Mouse (Mus musculus) liver, embryonic 14.5 days (tissue): ENCODE data around the gene Xylt1. TPM values are rescaled to one million over a fixed set of nuclear protein-coding genes. Genes with fewer than 3 reads are reported as not detected.

Experiments
- ATAC-seq: fragments of 200-750 bp; cut with Nextera tagmentation; 2 replicates; pipeline ENCODE4 v1.8.0; 2017; ENCODE audit warnings: moderate number of reproducible peaks, mild to moderate bottlenecking, moderate library complexity; ENCODE audit not compliant: insufficient read depth
- DNase-seq, 3 experiments: peaks; one replicate each; pipeline ENCODE4 v3.0.0-alpha.2; 2012 to 2013; ENCODE audit warnings: low read depth in 3 of 3, low spot score in 3 of 3
- H3K27ac ChIP-seq: fragments of 300-500 bp; sonication (generic); 2 replicates; pipeline ENCODE4 v1.5.1; 2014; ENCODE audit warnings: moderate library complexity, mild to moderate bottlenecking, control low read depth, inconsistent platforms
- H3K27me3 ChIP-seq: fragments of 300-500 bp; sonication (generic); 2 replicates; pipeline ENCODE4 v1.6.1; 2014; ENCODE audit warnings: mild to moderate bottlenecking, low read length, moderate library complexity; ENCODE audit not compliant: control insufficient read depth, insufficient read depth
- H3K36me3 ChIP-seq: fragments of 300-500 bp; sonication (generic); replicated peaks from 2 replicates; pipeline ENCODE4 v1.6.1; 2014; ENCODE audit warnings: low read depth; ENCODE audit not compliant: control insufficient read depth, insufficient read depth
- H3K4me1 ChIP-seq, 2 experiments: fragments of 200-500 bp in 1 of 2; fragments of 300-500 bp in 1 of 2; sonication (generic) in 1 of 2; replicated peaks; 2 replicates each; pipeline ENCODE4 v1.6.1; 2012 to 2014; ENCODE audit warnings: antibody characterized with exemption in 1 of 2, inconsistent platforms in 1 of 2, low read length in 1 of 2; ENCODE audit not compliant: control insufficient read depth in 2 of 2, insufficient read depth in 2 of 2
- H3K4me2 ChIP-seq: fragments of 300-500 bp; sonication (generic); 2 replicates; pipeline ENCODE4 v1.6.1; 2014; ENCODE audit warnings: low read depth, mild to moderate bottlenecking, control low read depth, moderate library complexity
- H3K4me3 ChIP-seq, 2 experiments: fragments of 200-500 bp in 1 of 2; fragments of 300-500 bp in 1 of 2; sonication (generic) in 1 of 2; 2 replicates each; pipeline ENCODE4 v1.5.1; 2012 to 2014; ENCODE audit warnings: low read depth in 2 of 2, low read length in 2 of 2, mild to moderate bottlenecking in 2 of 2, control low read depth in 1 of 2, inconsistent platforms in 1 of 2, moderate library complexity in 1 of 2; ENCODE audit not compliant: insufficient read depth in 1 of 2
- H3K9ac ChIP-seq: fragments of 300-500 bp; sonication (generic); replicated peaks from 2 replicates; pipeline ENCODE4 v1.6.1; 2014; ENCODE audit warnings: mild to moderate bottlenecking, control low read depth, moderate library complexity
- H3K9me3 ChIP-seq: fragments of 300-500 bp; sonication (generic); 2 replicates; pipeline ENCODE4 v1.6.1; 2016; ENCODE audit warnings: low read length, mixed read lengths; ENCODE audit not compliant: control insufficient read depth
- CTCF ChIP-seq: IDR thresholded peaks from 2 replicates; pipeline ENCODE4 v1.5.1; 2016; ENCODE audit warnings: antibody characterized with exemption, low read depth, control low read depth
- EP300 ChIP-seq: IDR thresholded peaks from 2 replicates; pipeline ENCODE4 v1.6.1; 2016; ENCODE audit warnings: antibody characterized with exemption, low read depth
- WGBS: fragments of 180-500 bp; shearing (Covaris S2); extraction: QIAGEN DNeasy Blood & Tissue Kit; methylation state at CpG from one replicate; pipeline ENCODE4 v1.1.7; 2014; ENCODE audit not compliant: insufficient replicate concordance; 5-methylcytosine and 5-hydroxymethylcytosine counted together
- polyA plus RNA-seq, 2 experiments: library from polyadenylated mRNA; depleted of rRNA in 1 of 2; stranded (reverse) in 1 of 2; unstranded in 1 of 2; fragments of >200 nt; fragmentation: Nextera tagmentation in 1 of 2; extraction: Ambion mirVana in 1 of 2; gene quantifications; 2 replicates each; pipeline versions ENCODE4 v1.2.1 to v1.2.3; 2012 to 2014

Gene Xylt1
- polyA plus RNA-seq, 2 experiments: 0.27 to 0.40 TPM

DNA sequence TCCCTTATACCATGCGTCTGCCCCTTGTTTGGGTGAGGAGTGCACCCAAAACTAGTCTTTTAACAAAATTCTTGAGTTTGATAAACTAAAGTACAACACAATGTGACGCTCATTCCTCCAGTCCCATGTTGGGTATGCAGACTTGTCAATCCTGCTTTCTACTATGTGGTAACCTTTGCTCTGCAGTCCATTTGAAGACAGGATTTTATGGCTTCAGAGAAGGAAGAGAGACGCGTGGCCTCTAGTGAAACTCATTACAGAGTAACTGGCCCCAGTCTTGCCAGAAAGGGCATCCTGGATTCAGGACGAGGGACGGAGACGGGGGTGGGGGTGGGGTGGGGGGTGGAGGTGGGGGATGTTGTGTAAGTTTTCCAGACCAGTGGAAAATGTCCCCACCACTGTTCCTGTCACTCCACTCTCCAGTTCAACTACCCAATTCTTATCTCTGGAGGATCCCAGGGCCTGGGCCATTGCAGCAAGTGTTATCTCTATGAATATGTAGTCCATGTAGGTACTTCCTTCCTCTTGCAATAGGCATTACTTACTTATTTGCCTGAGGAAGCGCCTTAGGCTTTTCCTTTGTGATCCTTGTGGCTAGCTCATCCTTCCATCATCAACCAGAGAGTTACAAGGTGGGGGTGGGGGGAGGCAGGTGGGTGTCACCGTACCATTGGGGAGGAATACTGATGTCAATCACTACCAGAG, 7.7 kb downstream of the Xylt1 start:
- Histone ChIP-seq H3K27me3 (no peaks in the 10 kb centered on the region), H3K36me3 (no peaks in the 10 kb centered on the region), H3K9ac (no peak overlapping the region), H3K9me3 (no peaks in the 10 kb centered on the region), H3K4me3 (no peak overlapping the region), H3K4me1 (peaks cover 0 to 23% of the 10 kb centered on the region in 2 experiments; a peak in 2 of 4 replicates), H3K27ac (no peak overlapping the region), H3K4me2 (no peak overlapping the region)
- TF ChIP-seq EP300 (no peak), CTCF (no peak)
- peak; percentile 39; the same call in 1 of the 2 replicates for ATAC-seq
- WGBS: 45% methylated on average over 9 of the region's 9 CpGs
- DNase-seq: no peak

DNA sequence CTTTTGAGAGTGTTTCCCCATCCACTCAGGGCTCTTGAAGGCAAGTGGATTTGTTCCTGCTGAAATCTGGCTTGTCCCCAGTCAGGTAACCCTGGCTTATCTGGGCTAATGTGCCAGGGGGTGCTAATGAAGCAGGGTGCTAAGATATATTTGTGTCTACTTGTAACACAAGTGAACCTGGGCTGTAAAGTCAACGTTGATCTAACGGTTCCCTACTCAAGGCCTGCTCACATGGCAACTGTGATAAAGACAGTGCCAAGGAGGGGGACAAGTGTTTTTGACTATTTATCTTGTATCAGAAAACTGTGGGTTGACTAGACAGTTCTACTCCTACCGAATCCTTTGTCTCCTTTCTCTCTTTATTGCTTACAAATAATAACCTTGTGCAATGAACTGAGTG, 8.3 kb downstream of the Xylt1 start:
- Histone ChIP-seq H3K9me3 (no peaks in the 10 kb centered on the region), H3K4me2 (no peak overlapping the region), H3K4me1 (peaks cover 0 to 28% of the 10 kb centered on the region in 2 experiments; a peak in 2 of 4 replicates), H3K36me3 (no peaks in the 10 kb centered on the region), H3K27me3 (no peaks in the 10 kb centered on the region), H3K4me3 (no peak overlapping the region), H3K9ac (no peak overlapping the region), H3K27ac (no peak overlapping the region)
- DNase-seq (no peak), ATAC-seq (peak; percentile 77)
- no peak for TF ChIP-seq CTCF
- TF ChIP-seq EP300: peak; percentile 81
- WGBS: 15% methylated on average over 3 of the region's 3 CpGs

DNA sequence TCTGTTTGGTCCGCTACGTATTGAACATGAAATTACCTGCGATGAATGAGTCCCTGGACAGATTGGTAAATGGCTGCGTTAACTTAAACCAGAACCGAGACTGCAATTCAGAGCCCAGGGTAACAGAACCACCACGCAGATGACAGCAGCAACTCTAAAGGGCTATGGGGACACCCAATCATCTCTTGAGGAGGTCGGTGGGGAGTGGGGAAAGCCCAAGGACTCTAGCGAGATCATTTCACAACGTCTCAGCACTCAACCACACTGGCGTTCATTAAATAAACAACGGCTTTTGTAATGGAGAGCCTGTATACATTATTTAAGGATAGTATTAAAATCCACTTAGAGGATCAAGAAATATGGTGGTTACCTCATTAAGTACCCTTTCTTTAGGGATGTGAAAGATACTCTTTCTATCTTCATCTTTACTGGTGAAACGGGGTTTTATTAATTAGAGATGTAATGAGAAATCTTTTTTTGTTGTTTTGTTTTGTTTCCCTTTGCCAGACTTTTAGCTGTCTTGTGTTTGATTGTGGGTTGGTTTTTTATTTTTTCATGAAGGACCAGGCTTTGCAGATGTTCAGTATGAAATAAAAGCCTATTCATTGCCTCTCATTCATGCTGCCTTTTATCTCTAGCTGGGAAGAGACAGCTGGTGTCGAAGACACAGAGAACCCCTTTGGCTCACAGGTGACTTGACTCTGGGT, 12.2 kb downstream of the Xylt1 start:
- H3K9me3 ChIP-seq: no peaks in the 10 kb centered on the region
- no peaks in the 10 kb centered on the region for H3K27me3 ChIP-seq
- H3K27ac ChIP-seq: no peak overlapping the region
- no peak for ATAC-seq
- TF ChIP-seq CTCF: no peak
- H3K4me3 ChIP-seq: no peak overlapping the region
- H3K4me1 ChIP-seq: peaks cover 0 to 31% of the 10 kb centered on the region in 2 experiments; a peak in 2 of 4 replicates
- H3K9ac ChIP-seq: no peak overlapping the region
- no peaks in the 10 kb centered on the region for H3K36me3 ChIP-seq
- no peak for DNase-seq
- H3K4me2 ChIP-seq: no peak overlapping the region
- 70% methylated on average over 13 of the region's 13 CpGs for WGBS

DNA sequence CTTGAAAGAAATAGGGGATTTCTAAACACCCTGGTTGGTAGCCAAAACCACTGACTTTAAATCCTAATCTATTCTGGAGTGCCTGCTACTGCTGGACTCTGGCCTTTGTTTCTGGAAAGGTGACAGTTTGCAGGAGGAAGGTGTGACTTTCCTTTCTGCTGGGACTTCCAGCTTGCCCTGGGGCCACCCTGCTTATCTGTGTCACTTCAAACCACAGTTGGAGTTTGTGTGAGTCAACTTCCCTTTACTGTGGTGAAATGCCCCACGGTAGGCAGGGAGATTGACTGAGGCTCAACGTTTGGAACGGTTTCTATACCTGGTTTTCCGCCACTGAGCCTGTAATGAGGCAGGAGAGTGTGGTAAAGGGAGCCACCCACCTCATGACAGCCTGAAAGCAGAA, 13.2 kb downstream of the Xylt1 start:
- 3% methylated on average over 4 of the region's 4 CpGs for WGBS
- Histone ChIP-seq H3K27me3 (no peaks in the 10 kb centered on the region), H3K4me2 (peak overlapping the region; percentile 40), H3K36me3 (no peaks in the 10 kb centered on the region), H3K9me3 (no peaks in the 10 kb centered on the region), H3K4me3 (no peak overlapping the region), H3K27ac (peak overlapping the region; percentile 25; the same call in 1 of the 2 replicates), H3K9ac (no peak overlapping the region), H3K4me1 (peaks cover 0 to 23% of the 10 kb centered on the region in 2 experiments; a peak in 2 of 4 replicates)
- TF ChIP-seq EP300 (no peak), CTCF (no peak)
- ATAC-seq (peak; percentile 75), DNase-seq (no peak)

DNA sequence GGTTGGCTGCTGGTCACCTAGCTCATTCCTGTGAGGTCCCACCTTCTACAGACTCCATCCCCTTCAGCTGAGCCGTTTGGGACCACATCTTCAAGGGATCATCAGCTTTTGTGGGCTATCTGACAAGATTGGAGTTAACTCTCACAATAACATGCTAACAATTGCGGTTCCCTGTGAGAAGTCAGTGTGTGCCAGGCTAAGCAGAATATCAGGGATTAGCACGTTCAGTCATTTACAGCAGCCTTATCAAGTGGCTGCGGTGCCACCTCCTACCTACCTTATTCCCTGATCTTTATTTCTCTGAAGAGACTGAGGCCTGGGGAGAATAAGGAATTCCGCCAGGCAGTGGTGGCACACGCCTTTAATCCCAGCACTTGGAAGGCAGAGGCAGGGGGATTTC, 13.6 kb downstream of the Xylt1 start:
- no peak overlapping the region for H3K9ac ChIP-seq
- no peak overlapping the region for H3K4me3 ChIP-seq
- peak overlapping the region; percentile 25; the same call in 1 of the 2 replicates for H3K27ac ChIP-seq
- peak; percentile 56; the same call in 1 of the 2 replicates for ATAC-seq
- WGBS: 18% methylated on average over 6 of the region's 6 CpGs
- H3K27me3 ChIP-seq: no peaks in the 10 kb centered on the region
- H3K4me2 ChIP-seq: peak overlapping the region; percentile 40
- H3K36me3 ChIP-seq: no peaks in the 10 kb centered on the region
- DNase-seq: no peak
- H3K4me1 ChIP-seq: peaks cover 0 to 22% of the 10 kb centered on the region in 2 experiments; a peak in 2 of 4 replicates
- H3K9me3 ChIP-seq: no peaks in the 10 kb centered on the region
- TF ChIP-seq CTCF: no peak
- no peak for TF ChIP-seq EP300
